Mouse (Mus musculus) right cerebral cortex, postnatal 36 days (tissue): ENCODE data around the gene Pex11b.
"Not testable (repeated sequence)": the region's sequence is repeated elsewhere in the genome, so short reads cannot be mapped to it uniquely, and the experiment has no call there.

ENCODE experiments used
- DNase-seq, 2 experiments: peaks; one replicate each; pipeline ENCODE4 v3.0.0; 2022; ENCODE audit warnings: low spot score in 2 of 2, mixed read lengths in 1 of 2

Pex11b gene

GRCm38 (mm10) chr3:96674442-96674841, 39.3 kb downstream of the Pex11b start:
- DNase-seq = no peak

GRCm38 (mm10) chr3:96675171-96675570, 40.0 kb downstream of the Pex11b start:
- DNase-seq = no peak

- no peak for DNase-seq
Measured at GRCm38 (mm10) chr3:96675690-96676089, 40.5 kb downstream of the Pex11b start.

GRCm38 (mm10) chr3:96678456-96678855, 43.3 kb downstream of the Pex11b start:
- no peak for DNase-seq

GRCm38 (mm10) chr3:96679159-96679674, 44.0 kb downstream of the Pex11b start:
- no peak for DNase-seq

DNA sequence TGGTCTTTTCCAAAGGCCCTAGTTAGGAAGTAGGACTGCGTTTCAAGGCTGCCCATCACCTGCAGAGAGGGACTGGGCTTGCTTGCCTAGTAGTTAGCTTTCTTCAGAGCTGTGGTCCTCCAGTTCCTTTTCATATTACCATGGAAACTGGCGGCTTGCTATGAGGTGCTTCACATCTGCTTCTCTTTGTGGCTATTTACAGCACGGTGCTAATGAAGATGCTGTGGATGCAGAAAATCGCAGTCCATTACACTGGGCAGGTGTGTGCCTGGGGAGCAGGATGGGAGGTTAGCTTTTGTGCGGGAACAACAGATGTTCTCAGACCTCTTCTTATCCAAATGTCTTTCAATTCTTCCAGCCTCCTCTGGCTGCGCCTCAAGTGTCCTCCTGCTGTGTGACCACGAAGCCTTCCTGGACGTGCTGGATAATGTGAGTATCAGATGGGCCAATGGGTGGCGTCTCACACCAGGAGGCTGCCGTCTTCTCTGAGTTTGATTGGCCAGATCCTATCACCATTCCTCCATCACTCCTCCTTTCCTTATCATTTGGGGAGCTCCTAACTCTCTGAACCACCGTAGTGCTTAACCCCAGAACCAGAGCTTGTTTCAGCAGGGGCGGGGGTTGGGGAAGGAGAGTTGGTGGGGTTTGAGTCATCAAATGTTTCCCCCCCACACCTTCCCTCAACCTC, 45.2 kb downstream of the Pex11b start:
- DNase-seq = no peak

- no peak for DNase-seq
Measured at GRCm38 (mm10) chr3:96683496-96683895, 48.3 kb downstream of the Pex11b start.

DNA sequence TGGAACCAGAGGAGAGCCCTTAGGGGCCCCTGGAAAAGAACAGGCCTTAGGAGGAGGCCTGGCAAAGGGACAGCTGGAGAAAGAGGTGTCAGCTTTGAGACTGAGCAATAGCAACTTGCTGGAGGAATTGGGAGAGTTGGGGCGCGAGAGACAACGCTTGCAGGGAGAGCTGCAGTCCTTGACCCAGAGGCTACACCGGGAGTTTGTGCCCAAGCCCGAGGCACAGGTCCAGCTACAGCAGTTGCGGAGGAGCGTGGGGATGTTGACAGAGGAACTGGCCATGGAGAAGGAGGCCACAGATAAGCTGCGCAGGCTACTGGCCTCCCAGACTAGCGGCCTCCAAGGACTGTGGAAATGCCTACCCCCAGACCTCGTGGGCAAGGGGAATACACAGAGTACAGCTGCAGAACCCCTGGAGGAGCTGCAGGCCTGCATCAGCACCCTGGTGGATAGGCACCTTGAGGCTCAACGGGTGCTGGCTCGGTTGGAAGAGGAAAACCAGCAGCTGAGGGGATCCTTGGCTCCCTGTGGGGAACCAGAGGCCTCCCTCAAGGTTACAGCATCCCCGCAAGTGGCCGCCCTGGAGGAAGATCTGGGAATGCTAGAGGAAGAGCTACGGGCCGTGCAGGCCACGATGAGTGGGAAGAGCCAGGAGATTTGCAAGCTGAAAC, 49.1 kb downstream of the Pex11b start:
- DNase-seq = no peak

- no peak for DNase-seq
Measured at GRCm38 (mm10) chr3:96684822-96685156, 49.6 kb downstream of the Pex11b start.

DNA sequence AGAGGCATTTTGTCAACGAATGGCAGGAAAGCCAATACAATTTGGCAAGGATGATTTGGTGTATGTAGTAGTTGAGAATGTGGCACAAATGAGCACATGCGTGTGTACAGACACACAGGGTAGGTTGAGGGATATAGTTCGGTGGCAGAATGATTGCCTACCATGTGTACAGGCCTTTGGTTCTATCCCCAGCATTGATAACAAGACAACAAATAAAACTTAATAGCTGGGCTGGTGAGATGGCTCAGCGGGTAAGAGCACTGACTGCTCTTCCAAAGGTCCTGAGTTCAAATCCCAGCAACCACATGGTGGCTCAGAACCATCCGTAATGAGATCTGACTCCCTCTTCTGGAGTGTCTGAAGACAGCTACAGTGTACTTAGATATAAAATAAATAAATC, 50.9 kb downstream of the Pex11b start:
- DNase-seq = not testable (repeated sequence)

- no peak for DNase-seq
Measured at GRCm38 (mm10) chr3:96688854-96689253, 53.7 kb downstream of the Pex11b start.

- no peak for DNase-seq
Measured at GRCm38 (mm10) chr3:96690298-96690697, 55.1 kb downstream of the Pex11b start.

DNA sequence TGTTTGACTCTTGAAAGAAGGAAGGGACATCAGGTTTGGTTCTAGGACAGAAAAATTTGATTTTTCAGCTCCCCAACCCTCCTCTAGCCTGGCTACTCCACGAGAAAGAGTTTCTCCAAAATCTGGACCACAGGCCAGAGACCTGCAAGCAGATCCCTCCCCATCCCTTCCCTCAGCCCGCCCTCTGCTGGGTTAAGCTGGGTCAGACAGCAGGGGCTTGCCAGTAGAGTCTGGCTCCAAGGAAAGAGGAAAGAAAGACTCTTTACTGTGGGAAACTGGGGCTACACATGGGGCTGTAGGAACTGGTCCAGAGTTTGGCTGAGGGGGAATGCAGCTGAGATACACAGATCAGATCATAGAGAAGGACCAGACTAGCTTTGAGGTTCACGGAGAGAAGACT, 57.3 kb downstream of the Pex11b start:
- no peak for DNase-seq

DNA sequence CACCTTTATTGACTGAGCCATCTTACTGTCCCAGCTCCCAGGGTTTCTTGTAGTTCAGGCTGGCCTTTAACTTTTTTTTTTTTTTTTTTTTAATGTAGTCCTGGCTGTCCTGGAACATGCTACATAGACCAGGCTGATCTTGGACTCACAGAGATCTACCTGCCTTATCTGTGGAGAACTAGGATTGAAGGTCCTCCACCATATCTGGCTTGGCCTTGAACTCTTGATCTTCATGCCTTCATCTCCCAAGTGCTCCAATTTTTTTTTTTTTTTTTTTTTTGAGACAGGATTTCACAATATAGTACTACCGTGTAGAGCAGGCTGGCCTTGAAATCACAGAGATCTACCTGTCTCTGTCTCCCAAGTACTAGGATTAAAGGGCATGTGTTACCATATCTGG, 58.4 kb downstream of the Pex11b start:
- no peak for DNase-seq
